In genomic region chr4:133872812-133873300, GRCm38 (mm10) we compare ENCODE assay signal across 8 mouse cellular contexts. TPM values are rescaled to one million over a fixed set of nuclear protein-coding genes. Genes with fewer than 3 reads are reported as not detected.
DNase-seq lines count a peak whose midpoint lies in the region; ATAC-seq and TF ChIP-seq lines count a peak whose summit lies in the region.

No protein-coding gene starts in this region.

- no peak overlapping the region for H3K4me2 ChIP-seq in hindbrain, embryonic 13.5 days
- H3K4me2 ChIP-seq in hindbrain, postnatal 0 days (ENCODE audit: low read depth, low read length): no peak overlapping the region
- H3K4me2 ChIP-seq in heart, embryonic 12.5 days: no peak overlapping the region
- no peak overlapping the region for H3K4me2 ChIP-seq in lung, embryonic 15.5 days
- H3K4me2 ChIP-seq in hindbrain, embryonic 14.5 days (replicated peaks): no peak overlapping the region

- peaks cover 15% of the 10 kb centered on the region for H3K36me3 ChIP-seq in hindbrain, embryonic 13.5 days
- no peaks in the 10 kb centered on the region for H3K36me3 ChIP-seq in hindbrain, postnatal 0 days (ENCODE audit: insufficient read depth, low read length)
- peaks cover 8% of the 10 kb centered on the region for H3K36me3 ChIP-seq in heart, embryonic 12.5 days
- H3K36me3 ChIP-seq in lung, embryonic 15.5 days: no peaks in the 10 kb centered on the region; the same call in 1 of the 2 replicates
- H3K36me3 ChIP-seq in splenic B cell, adult 2 months (ENCODE audit: control insufficient read depth, insufficient read depth, low read length, poor library complexity, severe bottlenecking): peaks cover 4% of the 10 kb centered on the region
- H3K36me3 ChIP-seq in hindbrain, embryonic 14.5 days (replicated peaks; ENCODE audit: control insufficient read depth, insufficient read depth): peaks cover 6% of the 10 kb centered on the region; the same call in 1 of the 2 replicates

- DNase-seq in hindbrain, postnatal 0 days (ENCODE audit: low spot score): no peak
- peak; percentile 75 for DNase-seq in MEL-GATA-1-ER (ENCODE audit: extremely low read depth, low read depth)
- peak; percentile 76 for DNase-seq in splenic B cell, adult 2 months (ENCODE audit: low read depth, low spot score)
- DNase-seq in hindbrain, embryonic 14.5 days (ENCODE audit: low spot score): no peak
- no peak for DNase-seq in frontal cortex, postnatal 36 days (ENCODE audit: low spot score in 2 of 2)

- ATAC-seq in hindbrain, embryonic 13.5 days (ENCODE audit: low FRiP score): no peak
- no peak for ATAC-seq in hindbrain, postnatal 0 days
- peak; percentile 33; the same call in 1 of the 2 replicates for ATAC-seq in heart, embryonic 12.5 days (ENCODE audit: insufficient number of reproducible peaks, low FRiP score)
- peak; percentile 20; the same call in 1 of the 2 replicates for ATAC-seq in lung, embryonic 15.5 days (ENCODE audit: borderline replicate concordance, extremely low read depth, low FRiP score, low TSS enrichment)
- ATAC-seq in hindbrain, embryonic 14.5 days (ENCODE audit: low FRiP score): no peak

- no peak overlapping the region for H3K4me3 ChIP-seq in hindbrain, embryonic 13.5 days
- no peak overlapping the region for H3K4me3 ChIP-seq in hindbrain, postnatal 0 days (ENCODE audit: low read length)
- H3K4me3 ChIP-seq in heart, embryonic 12.5 days: no peak overlapping the region
- no peak overlapping the region for H3K4me3 ChIP-seq in lung, embryonic 15.5 days
- no peak overlapping the region for H3K4me3 ChIP-seq in hindbrain, embryonic 14.5 days (replicated peaks; ENCODE audit: low read length)

- H3K9me3 ChIP-seq in hindbrain, embryonic 13.5 days: no peaks in the 10 kb centered on the region
- H3K9me3 ChIP-seq in hindbrain, postnatal 0 days (ENCODE audit: low read length): no peaks in the 10 kb centered on the region
- H3K9me3 ChIP-seq in heart, embryonic 12.5 days (replicated peaks): no peaks in the 10 kb centered on the region
- H3K9me3 ChIP-seq in lung, embryonic 15.5 days: no peaks in the 10 kb centered on the region
- H3K9me3 ChIP-seq in hindbrain, embryonic 14.5 days (ENCODE audit: control insufficient read depth, low read length): no peaks in the 10 kb centered on the region

- no peak for TF ChIP-seq CTCF in hindbrain, postnatal 0 days (IDR thresholded peaks at IDR 0.05; ENCODE audit: low read depth)

- 0 out of 2 replicates have a peak, but pooled peaks cover 4% of the 10 kb centered on the region for H3K4me1 ChIP-seq in hindbrain, embryonic 13.5 days (replicated peaks)
- no peaks in the 10 kb centered on the region for H3K4me1 ChIP-seq in hindbrain, postnatal 0 days (ENCODE audit: insufficient read depth, low read length)
- peaks cover 52% of the 10 kb centered on the region for H3K4me1 ChIP-seq in heart, embryonic 12.5 days (replicated peaks)
- peaks cover 15% of the 10 kb centered on the region; the same call in 1 of the 2 replicates for H3K4me1 ChIP-seq in lung, embryonic 15.5 days
- no peaks in the 10 kb centered on the region for H3K4me1 ChIP-seq in hindbrain, embryonic 14.5 days (replicated peaks; ENCODE audit: control insufficient read depth, insufficient read depth, low read length)

- H3K9ac ChIP-seq in hindbrain, embryonic 13.5 days: 0 out of 2 replicates have a peak overlapping the region, but pooled peaks have one; percentile 2
- no peak overlapping the region for H3K9ac ChIP-seq in hindbrain, postnatal 0 days (replicated peaks; ENCODE audit: low read length)
- no peak overlapping the region for H3K9ac ChIP-seq in heart, embryonic 12.5 days
- no peak overlapping the region for H3K9ac ChIP-seq in lung, embryonic 15.5 days
- H3K9ac ChIP-seq in hindbrain, embryonic 14.5 days: no peak overlapping the region

- 76% methylated on average over 14 of the region's 15 CpGs for WGBS in hindbrain, embryonic 13.5 days
- WGBS in hindbrain, postnatal 0 days: 65% methylated on average over 13 of the region's 15 CpGs
- WGBS in heart, embryonic 12.5 days: 53% methylated on average over 15 of the region's 15 CpGs
- 63% methylated on average over 15 of the region's 15 CpGs for WGBS in lung, embryonic 15.5 days
- whole genome bisulfite sequencing in hindbrain, embryonic 14.5 days: 68% methylated on average over 15 of the region's 15 CpGs

- no peak overlapping the region for H3K27ac ChIP-seq in hindbrain, embryonic 13.5 days
- H3K27ac ChIP-seq in hindbrain, postnatal 0 days: no peak overlapping the region
- no peak overlapping the region for H3K27ac ChIP-seq in heart, embryonic 12.5 days (ENCODE audit: poor library complexity, severe bottlenecking)
- H3K27ac ChIP-seq in lung, embryonic 15.5 days: no peak overlapping the region
- H3K27ac ChIP-seq in hindbrain, embryonic 14.5 days: no peak overlapping the region

- no peaks in the 10 kb centered on the region for H3K27me3 ChIP-seq in hindbrain, embryonic 13.5 days
- H3K27me3 ChIP-seq in hindbrain, postnatal 0 days (ENCODE audit: insufficient read depth, low read length): no peaks in the 10 kb centered on the region
- no peaks in the 10 kb centered on the region for H3K27me3 ChIP-seq in heart, embryonic 12.5 days (replicated peaks)
- no peaks in the 10 kb centered on the region for H3K27me3 ChIP-seq in lung, embryonic 15.5 days
- H3K27me3 ChIP-seq in splenic B cell, adult 2 months (ENCODE audit: control insufficient read depth, insufficient read depth, low read length, poor library complexity, severe bottlenecking): no peaks in the 10 kb centered on the region
- H3K27me3 ChIP-seq in hindbrain, embryonic 14.5 days (ENCODE audit: control insufficient read depth, insufficient read depth, low read length): no peaks in the 10 kb centered on the region

RNA-seq across cellular contexts. Expression of gene Rps6ka1, which starts 14.7 kb away (rescaled TPM):
- 20.9 and 23.6 TPM in 2 replicates for polyA plus RNA-seq in hindbrain, embryonic 13.5 days (2015; fragmentation: Nextera tagmentation; extraction: Ambion mirVana)
- total RNA-seq in hindbrain, postnatal 0 days (2014; rRNA removed): 28.0 and 31.1 TPM in 2 replicates
- polyA plus RNA-seq in hindbrain, postnatal 0 days (2015; fragmentation: Nextera tagmentation; extraction: Ambion mirVana): 20.4 and 22.6 TPM in 2 replicates
- 21.7 and 23.5 TPM in 2 replicates for polyA plus RNA-seq in heart, embryonic 12.5 days (2016; fragmentation: Nextera tagmentation; extraction: Ambion mirVana)
- polyA plus RNA-seq in lung, embryonic 15.5 days (2015; fragmentation: Nextera tagmentation; extraction: Ambion mirVana): 43.8 and 44.5 TPM in 2 replicates
- 25.3 and 25.7 TPM in 2 replicates for polyA plus RNA-seq in hindbrain, embryonic 14.5 days (2014; fragmentation: Nextera tagmentation; extraction: Ambion mirVana)

Comparison
In these comparisons a context has a peak if more than half of its experiments do, and no peak if none do; other contexts are left out.
1. ATAC-seq: peak in heart, embryonic 12.5 days (single experiment) and lung, embryonic 15.5 days (single experiment); none in hindbrain, embryonic 13.5 days (single experiment), hindbrain, postnatal 0 days (single experiment) and hindbrain, embryonic 14.5 days (single experiment).
2. DNase-seq: peak in MEL-GATA-1-ER (single experiment) and splenic B cell, adult 2 months (single experiment); none in hindbrain, postnatal 0 days (single experiment), hindbrain, embryonic 14.5 days (single experiment) and frontal cortex, postnatal 36 days (0 of 2).